Mouse (Mus musculus) megakaryocyte, adult 5-6 weeks (primary cell): ENCODE results near the gene Tex2. TPM values are rescaled to one million over a fixed set of nuclear protein-coding genes. Genes with fewer than 3 reads are reported as not detected.

ENCODE experiments used
- ATAC-seq: 2 replicates; pipeline ENCODE4 v1.8.0; 2016; ENCODE audit warnings: mild to moderate bottlenecking, inconsistent platforms; ENCODE audit not compliant: poor library complexity, severe bottlenecking
- total RNA-seq, 2 experiments: library from RNA; stranded (forward) in 1 of 2; stranded (reverse) in 1 of 2; fragments of 153-499, 151-499 nt in 1 of 2; fragments of 221-1000, 200-1000 nt in 1 of 2; gene quantifications; 2 replicates each; pipeline versions ENCODE4 v1.2.3 to v1.2.4; 2015 to 2017

Gene Tex2
- total RNA-seq, 2 experiments from 2014 or later, result 27.4 to 39.8 TPM

DNA sequence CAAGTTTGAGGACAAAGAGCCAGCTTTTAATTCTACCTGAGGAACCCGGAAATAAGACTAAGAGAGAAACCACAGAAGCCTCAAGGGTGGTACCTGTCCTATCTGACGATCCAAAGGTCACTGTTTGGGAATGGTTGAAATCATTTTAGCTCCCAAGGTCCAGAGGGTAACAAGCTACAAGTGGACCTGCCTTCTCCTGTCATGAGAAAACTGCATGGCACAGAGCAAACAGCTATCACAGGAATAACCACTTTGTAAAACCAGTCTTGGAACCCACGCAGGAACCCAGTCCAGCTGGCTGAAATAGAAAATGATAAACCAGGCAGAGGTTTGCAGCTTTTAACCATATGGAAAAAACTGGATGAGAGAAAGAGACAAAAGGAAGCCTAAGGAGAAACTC lies 150.9 kb downstream of the Tex2 start:
- ATAC-seq, result no peak

DNA sequence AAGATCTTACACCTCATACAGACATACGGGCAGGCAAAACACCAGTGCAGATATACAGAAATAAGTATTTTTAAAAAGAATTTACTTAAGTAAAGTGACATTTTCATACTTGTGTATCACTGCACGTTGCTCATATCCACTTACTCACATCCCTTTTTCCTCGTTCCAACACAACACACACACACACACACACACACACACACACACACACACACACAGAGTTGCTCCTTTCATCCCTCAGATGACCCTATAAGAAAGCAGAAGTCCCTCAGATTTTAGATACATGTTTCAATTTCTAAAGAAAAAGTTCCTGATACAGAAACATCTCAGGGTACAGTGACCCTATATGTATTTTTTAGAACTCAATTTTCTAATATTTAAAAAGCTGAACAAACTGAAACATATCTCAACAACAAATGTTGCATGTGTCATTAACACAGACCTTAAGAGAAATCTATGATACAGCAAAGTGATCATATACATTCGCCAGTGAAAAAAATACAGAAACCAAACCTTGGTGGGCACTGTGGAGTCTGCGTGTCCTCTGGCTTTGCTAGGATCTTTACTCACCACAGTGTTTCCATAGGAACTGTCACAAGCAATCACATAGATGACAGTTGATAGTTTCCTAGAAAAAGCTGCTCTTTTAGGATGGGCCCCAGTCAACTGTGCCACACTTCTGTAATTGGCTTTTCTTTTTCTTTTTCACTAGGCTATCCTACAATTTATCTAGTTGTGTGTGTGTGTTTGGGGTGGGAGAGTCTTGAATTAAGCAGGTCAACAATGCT lies 151.9 kb downstream of the Tex2 start:
- peak; percentile 63 for ATAC-seq

DNA sequence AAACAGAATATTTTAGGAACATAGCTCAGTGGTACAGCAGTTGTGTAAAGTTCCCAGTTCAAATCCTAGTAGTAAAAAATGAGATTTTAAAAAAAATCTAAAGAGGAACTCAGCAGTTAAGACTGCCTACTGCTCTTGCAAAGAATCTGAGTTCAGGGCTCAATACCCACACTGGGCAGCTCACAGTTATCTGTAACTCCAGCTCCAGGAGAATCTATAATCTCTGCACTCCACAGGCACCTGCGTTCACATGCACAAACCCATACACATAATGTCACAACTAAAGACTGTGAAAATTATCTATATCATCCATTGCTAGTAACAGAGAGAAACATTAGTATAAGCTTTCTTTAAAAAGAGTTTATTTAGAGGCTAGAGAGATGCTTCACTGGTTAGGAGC lies 152.6 kb downstream of the Tex2 start:
- ATAC-seq, result no peak

DNA sequence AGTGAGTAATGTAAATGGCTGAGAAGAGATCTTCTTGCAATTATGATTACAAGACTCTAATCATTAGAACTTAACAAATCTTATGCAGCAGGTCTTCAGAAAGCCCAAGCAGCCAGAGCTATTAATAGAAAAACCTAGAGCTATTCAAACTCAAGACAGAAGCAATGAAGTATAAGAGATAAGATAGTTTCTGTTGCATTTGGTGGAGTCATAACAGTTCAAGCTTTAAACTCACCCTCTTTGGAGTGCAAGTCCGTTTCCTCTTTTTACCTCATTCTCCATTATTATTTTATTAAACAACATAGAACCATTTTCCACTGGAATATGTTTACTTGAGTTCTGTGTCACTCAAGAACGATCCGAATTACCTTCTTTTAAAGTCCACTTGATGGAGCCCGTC lies 154.7 kb downstream of the Tex2 start:
- no peak for ATAC-seq

Other genes with a start within 250 kb of the Tex2 start
- gene Prr29, start 248.0 kb downstream of the Tex2 start, total RNA-seq (2015), result not detected in 2 replicates
- gene Prr29, start 248.0 kb downstream of the Tex2 start, total RNA-seq (2017), result not detected in 2 replicates
- 24.5 and 28.2 TPM in 2 replicates for gene Icam2, start 225.3 kb downstream of the Tex2 start, total RNA-seq (2015)
- gene Icam2, start 225.3 kb downstream of the Tex2 start, total RNA-seq (2017), result 49.3 and 62.2 TPM in 2 replicates
- gene Ern1, start 125.6 kb downstream of the Tex2 start, total RNA-seq (2015), result 37.9 and 43.1 TPM in 2 replicates
- gene Ern1, start 125.6 kb downstream of the Tex2 start, total RNA-seq (2017), result 28.8 and 35.0 TPM in 2 replicates
- gene Pecam1, start 137.2 kb upstream of the Tex2 start, total RNA-seq (2015), result 25.0 and 26.2 TPM in 2 replicates
- 22.6 and 24.4 TPM in 2 replicates for gene Pecam1, start 137.2 kb upstream of the Tex2 start, total RNA-seq (2017)
- 195 and 212 TPM in 2 replicates for gene Milr1, start 137.8 kb upstream of the Tex2 start, total RNA-seq (2015)
- gene Milr1, start 137.8 kb upstream of the Tex2 start, total RNA-seq (2017), result 204 and 237 TPM in 2 replicates
- 11.6 and 13.3 TPM in 2 replicates for gene Polg2, start 166.1 kb upstream of the Tex2 start, total RNA-seq (2015)
- gene Polg2, start 166.1 kb upstream of the Tex2 start, total RNA-seq (2017), result 7.8 and 11.1 TPM in 2 replicates
- gene Ddx5, start 175.8 kb upstream of the Tex2 start, total RNA-seq (2015), result 755 and 789 TPM in 2 replicates
- 996 and 1,155 TPM in 2 replicates for gene Ddx5, start 175.8 kb upstream of the Tex2 start, total RNA-seq (2017)
- gene Cep95, start 175.8 kb upstream of the Tex2 start, total RNA-seq (2015), result 15.8 and 16.5 TPM in 2 replicates
- 12.2 and 18.6 TPM in 2 replicates for gene Cep95, start 175.8 kb upstream of the Tex2 start, total RNA-seq (2017)